Mouse (Mus musculus): ENCODE data around the gene Rabl6.

DNA sequence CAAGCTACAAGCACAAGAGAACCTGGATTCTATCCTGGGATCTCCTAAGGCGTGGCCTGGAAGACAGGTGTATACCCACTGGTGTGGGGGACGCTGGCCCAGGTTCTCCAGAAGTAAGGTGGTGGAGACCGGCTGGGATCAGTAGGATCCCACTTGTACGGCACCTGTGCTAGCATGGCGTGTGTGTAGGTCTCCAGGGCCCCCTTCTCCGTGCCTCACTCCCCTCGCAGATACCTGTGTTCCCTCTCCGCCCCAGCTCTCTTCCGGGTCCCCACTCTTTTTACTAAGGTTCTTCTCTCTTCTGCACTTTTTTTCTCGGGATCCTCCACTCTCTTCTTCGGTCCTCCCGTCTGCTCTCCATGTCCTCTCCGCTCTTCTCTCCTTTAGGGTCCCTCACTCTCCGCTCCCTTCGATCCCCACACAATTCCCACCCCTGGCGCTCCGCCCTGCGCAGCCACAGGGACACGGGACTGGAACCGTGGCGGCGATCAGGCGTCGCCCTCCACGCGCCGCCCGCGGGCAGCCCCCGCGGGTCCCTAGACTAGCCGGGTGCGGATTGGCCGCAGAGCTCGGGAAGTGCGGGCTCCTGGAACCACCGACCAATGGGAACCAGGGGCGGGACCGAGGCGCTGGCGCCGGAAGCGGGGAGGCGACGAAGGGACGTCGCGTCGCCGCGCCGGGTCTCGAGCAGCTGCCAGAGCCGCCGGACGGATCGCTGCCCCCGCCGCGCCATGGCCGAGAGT is 50.9 kb downstream of the Rabl6 start, which contains the start of gene Edf1:
- no peak for TF ChIP-seq CTCF (IDR thresholded peaks at IDR 0.05; ENCODE audit: borderline replicate concordance, extremely low read depth, insufficient read depth, insufficient read length)
- TF ChIP-seq POLR2A (IDR thresholded peaks at IDR 0.05; ENCODE audit: borderline replicate concordance, extremely low read depth, insufficient read depth, insufficient read length, poor library complexity, severe bottlenecking): peak; percentile 93

All from brain, embryonic 14.5 days (tissue).